Mouse (Mus musculus): Measurements from ENCODE around the gene Riiad1. TPM values are rescaled to one million over a fixed set of nuclear protein-coding genes. Genes with fewer than 3 reads are reported as not detected.

Riiad1 gene
- 14.7 and 19.2 TPM in 2 replicates for polyA plus RNA-seq (2014; fragmentation: Nextera tagmentation; extraction: Ambion mirVana)

DNA sequence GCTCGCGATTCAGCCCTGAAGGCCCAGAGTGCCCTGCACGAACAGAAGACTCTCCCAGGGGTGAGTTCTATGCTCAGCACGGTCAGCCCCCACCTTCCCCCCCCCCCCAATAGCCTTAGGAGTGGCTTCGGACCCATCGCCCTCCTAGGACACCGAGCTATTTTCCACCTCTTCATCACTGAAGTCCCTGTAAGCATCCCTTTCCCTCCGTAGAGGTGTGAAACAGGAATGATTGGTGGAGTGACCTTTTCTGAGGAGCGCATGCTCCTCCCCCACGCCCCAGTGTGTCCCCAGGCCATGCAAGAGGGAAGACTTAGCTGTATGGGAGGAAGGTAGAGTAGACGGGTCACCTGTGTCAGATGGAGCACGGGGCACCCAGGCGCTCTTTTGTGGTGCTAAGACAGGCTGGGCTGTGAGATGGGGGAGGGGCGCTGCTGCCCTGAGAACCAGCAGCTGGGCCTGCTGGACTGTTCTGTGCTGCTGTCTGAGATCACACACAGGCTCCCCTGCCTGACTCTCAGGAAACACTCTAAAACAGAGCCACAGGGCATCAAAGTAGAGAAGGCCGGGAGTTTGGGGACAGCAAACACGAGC is at the start of gene Riiad1:
Riiad1 (minus strand) TSS at position 51 of the 594 bp plus-strand sequence.
- H3K27ac ChIP-seq (ENCODE audit: low read depth, low read length): peak within 1 kb of the TSS; percentile 93
- DNase-seq (ENCODE audit: low spot score): peak; percentile 38
- peak within 1 kb of the TSS; percentile 90 for H3K9ac ChIP-seq (ENCODE audit: low read length)
- peaks cover 30% of the 10 kb centered on the region for H3K36me3 ChIP-seq (ENCODE audit: control insufficient read depth, insufficient read depth, low read length)
- peaks cover 62% of the 10 kb centered on the region for H3K4me1 ChIP-seq (ENCODE audit: control insufficient read depth, insufficient read depth, low read length)
- 15% methylated on average over 16 of the region's 16 CpGs for WGBS
- peak within 1 kb of the TSS; percentile 86 for H3K4me2 ChIP-seq (ENCODE audit: low read length)
- no peaks in the 10 kb centered on the region for H3K9me3 ChIP-seq (replicated peaks; ENCODE audit: control insufficient read depth, low read length)
- peak within 1 kb of the TSS; percentile 61 for H3K4me3 ChIP-seq (ENCODE audit: low read depth, low read length)
- no peak for ATAC-seq
- H3K27me3 ChIP-seq (replicated peaks; ENCODE audit: control insufficient read depth, insufficient read depth, low read length): no peaks in the 10 kb centered on the region

DNA sequence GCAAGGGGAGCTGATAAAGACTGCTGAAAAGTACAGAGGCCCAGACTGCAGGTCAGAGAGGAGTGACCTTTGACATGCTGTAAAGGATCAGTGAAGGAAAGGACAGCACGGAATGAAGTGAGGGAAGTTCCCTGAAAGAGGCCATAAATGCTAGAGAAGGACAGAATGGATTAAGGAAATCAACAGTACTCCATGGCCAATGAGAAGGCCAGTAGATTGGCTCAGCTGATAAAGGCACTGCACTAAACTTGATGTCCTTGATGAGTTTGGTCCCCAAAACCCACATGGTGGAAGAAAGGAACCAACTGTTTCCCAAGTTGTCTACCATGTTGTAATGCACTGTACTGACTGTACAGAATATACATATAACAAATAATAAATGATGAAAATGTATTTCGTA is 46.6 kb upstream of the Riiad1 start:
- Histone ChIP-seq H3K9ac (ENCODE audit: low read length) (no peak overlapping the region), H3K4me2 (ENCODE audit: low read length) (no peak overlapping the region), H3K4me3 (ENCODE audit: low read depth, low read length) (no peak overlapping the region), H3K27ac (ENCODE audit: low read depth, low read length) (no peak overlapping the region), H3K4me1 (ENCODE audit: control insufficient read depth, insufficient read depth, low read length) (no peaks in the 10 kb centered on the region), H3K9me3 (replicated peaks; ENCODE audit: control insufficient read depth, low read length) (no peaks in the 10 kb centered on the region), H3K36me3 (ENCODE audit: control insufficient read depth, insufficient read depth, low read length) (peaks cover 30% of the 10 kb centered on the region), H3K27me3 (replicated peaks; ENCODE audit: control insufficient read depth, insufficient read depth, low read length) (no peaks in the 10 kb centered on the region)
- ATAC-seq (no peak), DNase-seq (ENCODE audit: low spot score) (no peak)
- WGBS: 91% methylated on average over 2 of the region's 2 CpGs

DNA sequence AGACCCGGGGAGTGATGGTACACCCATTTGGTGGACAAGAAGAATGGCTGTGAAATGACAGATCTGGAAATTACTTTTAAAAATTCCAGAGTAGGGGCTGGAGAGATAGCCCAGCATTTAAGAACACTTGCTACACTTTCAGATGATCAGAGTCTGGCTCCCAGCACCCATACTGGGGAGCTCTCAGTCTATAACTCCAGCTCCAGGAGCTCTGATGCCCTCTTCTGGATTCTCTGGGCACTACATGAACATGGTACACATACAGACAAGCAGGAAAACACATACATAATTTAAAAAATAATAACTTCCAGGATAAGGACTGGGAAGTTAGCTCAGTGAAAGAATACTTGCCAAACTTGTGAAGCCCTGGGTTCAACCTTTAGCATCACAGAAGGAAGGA is 26.5 kb upstream of the Riiad1 start:
- WGBS: 92% methylated on average over 1 of the region's 1 CpGs
- DNase-seq (ENCODE audit: low spot score) (no peak), ATAC-seq (no peak)
- Histone ChIP-seq H3K4me1 (ENCODE audit: control insufficient read depth, insufficient read depth, low read length) (no peaks in the 10 kb centered on the region), H3K36me3 (ENCODE audit: control insufficient read depth, insufficient read depth, low read length) (peaks cover 48% of the 10 kb centered on the region), H3K9ac (ENCODE audit: low read length) (no peak overlapping the region), H3K9me3 (replicated peaks; ENCODE audit: control insufficient read depth, low read length) (no peaks in the 10 kb centered on the region; the same call in 1 of the 2 replicates), H3K27me3 (replicated peaks; ENCODE audit: control insufficient read depth, insufficient read depth, low read length) (no peaks in the 10 kb centered on the region), H3K4me2 (ENCODE audit: low read length) (no peak overlapping the region), H3K4me3 (ENCODE audit: low read depth, low read length) (no peak overlapping the region), H3K27ac (ENCODE audit: low read depth, low read length) (no peak overlapping the region)

DNA sequence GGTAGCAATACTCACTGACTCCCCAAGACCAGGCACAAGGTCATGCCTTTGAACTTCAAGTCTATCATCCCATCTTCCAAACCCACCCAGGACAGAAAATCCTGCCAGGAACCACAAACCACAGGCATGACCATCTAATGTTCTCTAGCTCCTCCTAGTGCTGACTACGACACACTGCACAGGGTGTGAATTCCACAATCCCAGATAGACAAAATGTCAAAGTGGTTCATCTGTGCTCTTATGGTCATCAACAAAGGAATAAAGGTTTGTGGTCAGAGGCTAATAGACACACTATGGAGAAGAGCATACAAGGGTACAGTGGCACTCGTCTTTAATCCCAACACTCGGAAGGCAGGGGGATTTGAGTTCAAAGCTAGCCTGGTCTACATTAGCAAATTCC is 22.1 kb upstream of the Riiad1 start:
- Histone ChIP-seq H3K27me3 (replicated peaks; ENCODE audit: control insufficient read depth, insufficient read depth, low read length) (no peaks in the 10 kb centered on the region), H3K9me3 (replicated peaks; ENCODE audit: control insufficient read depth, low read length) (no peaks in the 10 kb centered on the region; the same call in 1 of the 2 replicates), H3K27ac (ENCODE audit: low read depth, low read length) (no peak overlapping the region), H3K4me3 (ENCODE audit: low read depth, low read length) (no peak overlapping the region), H3K36me3 (ENCODE audit: control insufficient read depth, insufficient read depth, low read length) (peaks cover 52% of the 10 kb centered on the region), H3K9ac (ENCODE audit: low read length) (no peak overlapping the region), H3K4me2 (ENCODE audit: low read length) (no peak overlapping the region), H3K4me1 (ENCODE audit: control insufficient read depth, insufficient read depth, low read length) (no peaks in the 10 kb centered on the region)
- WGBS: 67% methylated on average over 3 of the region's 3 CpGs
- ATAC-seq: peak; percentile 66; the same call in 1 of the 2 replicates
- peak; percentile 71 for DNase-seq (ENCODE audit: low spot score)

DNA sequence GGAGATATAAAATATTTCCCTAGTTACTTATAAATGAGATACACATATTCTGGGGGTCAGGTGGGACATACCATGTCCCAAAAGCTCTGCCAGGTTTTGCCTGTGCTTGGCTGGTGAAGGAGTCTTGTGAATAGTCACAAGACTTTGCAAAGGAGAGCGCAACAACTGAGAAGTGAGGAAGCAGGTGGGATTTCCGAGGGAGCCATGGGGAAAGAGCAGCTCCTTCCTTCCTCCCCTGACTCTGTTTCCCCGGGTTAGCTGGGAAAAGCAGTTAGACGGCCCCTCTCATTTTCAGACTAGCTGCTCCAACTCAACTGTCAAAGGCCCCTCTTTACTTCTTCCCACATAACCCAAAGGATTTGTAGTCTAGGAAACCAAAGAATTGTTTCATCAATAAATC is 17.0 kb upstream of the Riiad1 start:
- Histone ChIP-seq H3K36me3 (ENCODE audit: control insufficient read depth, insufficient read depth, low read length) (peaks cover 62% of the 10 kb centered on the region), H3K27me3 (replicated peaks; ENCODE audit: control insufficient read depth, insufficient read depth, low read length) (no peaks in the 10 kb centered on the region), H3K4me2 (ENCODE audit: low read length) (no peak overlapping the region), H3K27ac (ENCODE audit: low read depth, low read length) (no peak overlapping the region), H3K4me1 (ENCODE audit: control insufficient read depth, insufficient read depth, low read length) (no peaks in the 10 kb centered on the region), H3K9me3 (replicated peaks; ENCODE audit: control insufficient read depth, low read length) (no peaks in the 10 kb centered on the region), H3K9ac (ENCODE audit: low read length) (no peak overlapping the region), H3K4me3 (ENCODE audit: low read depth, low read length) (no peak overlapping the region)
- DNase-seq (ENCODE audit: low spot score) (no peak), ATAC-seq (no peak)
- WGBS: 77% methylated on average over 4 of the region's 4 CpGs

- peaks cover 73% of the 10 kb centered on the region for H3K36me3 ChIP-seq (ENCODE audit: control insufficient read depth, insufficient read depth, low read length)
- 65% methylated on average over 6 of the region's 6 CpGs for WGBS
- H3K27me3 ChIP-seq (replicated peaks; ENCODE audit: control insufficient read depth, insufficient read depth, low read length): no peaks in the 10 kb centered on the region
- DNase-seq (ENCODE audit: low spot score) (no peak), ATAC-seq (no peak)
- no peak overlapping the region for H3K4me2 ChIP-seq (ENCODE audit: low read length)
- no peak overlapping the region for H3K9ac ChIP-seq (ENCODE audit: low read length)
- H3K4me3 ChIP-seq (ENCODE audit: low read depth, low read length): no peak overlapping the region
- no peak overlapping the region for H3K27ac ChIP-seq (ENCODE audit: low read depth, low read length)
- H3K9me3 ChIP-seq (replicated peaks; ENCODE audit: control insufficient read depth, low read length): no peaks in the 10 kb centered on the region
- peaks cover 44% of the 10 kb centered on the region for H3K4me1 ChIP-seq (ENCODE audit: control insufficient read depth, insufficient read depth, low read length)
These were observed 7.4 kb upstream of the Riiad1 start for GRCm38 (mm10) chr3:94487581-94487980.

DNA sequence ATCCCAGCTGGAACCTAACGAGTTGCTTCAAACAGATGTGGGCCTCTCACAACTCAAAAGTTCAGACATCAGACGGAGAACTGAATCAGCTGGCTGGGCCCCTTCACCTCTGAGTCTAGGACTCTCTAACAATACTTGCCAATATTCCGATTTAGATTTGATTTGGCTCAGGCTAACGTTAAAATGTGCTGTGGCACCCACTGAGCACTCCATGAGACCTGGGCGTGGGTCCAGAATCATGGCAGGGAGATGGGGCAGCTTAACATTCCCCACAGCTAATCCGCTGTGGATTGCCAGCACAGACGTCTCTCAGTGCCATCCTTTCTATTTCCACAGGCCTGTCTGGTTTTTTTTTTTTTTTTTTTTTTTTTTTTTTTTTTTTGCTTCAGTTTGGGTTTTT is 5.8 kb upstream of the Riiad1 start:
- no peak overlapping the region for H3K9ac ChIP-seq (ENCODE audit: low read length)
- 28% methylated on average over 7 of the region's 7 CpGs for WGBS
- ATAC-seq: no peak
- H3K9me3 ChIP-seq (replicated peaks; ENCODE audit: control insufficient read depth, low read length): no peaks in the 10 kb centered on the region
- peak overlapping the region; percentile 83 for H3K27ac ChIP-seq (ENCODE audit: low read depth, low read length)
- no peak overlapping the region for H3K4me2 ChIP-seq (ENCODE audit: low read length)
- H3K4me3 ChIP-seq (ENCODE audit: low read depth, low read length): no peak overlapping the region
- peak; percentile 59 for DNase-seq (ENCODE audit: low spot score)
- H3K4me1 ChIP-seq (ENCODE audit: control insufficient read depth, insufficient read depth, low read length): peaks cover 60% of the 10 kb centered on the region
- H3K36me3 ChIP-seq (ENCODE audit: control insufficient read depth, insufficient read depth, low read length): peaks cover 73% of the 10 kb centered on the region
- no peaks in the 10 kb centered on the region for H3K27me3 ChIP-seq (replicated peaks; ENCODE audit: control insufficient read depth, insufficient read depth, low read length)

DNA sequence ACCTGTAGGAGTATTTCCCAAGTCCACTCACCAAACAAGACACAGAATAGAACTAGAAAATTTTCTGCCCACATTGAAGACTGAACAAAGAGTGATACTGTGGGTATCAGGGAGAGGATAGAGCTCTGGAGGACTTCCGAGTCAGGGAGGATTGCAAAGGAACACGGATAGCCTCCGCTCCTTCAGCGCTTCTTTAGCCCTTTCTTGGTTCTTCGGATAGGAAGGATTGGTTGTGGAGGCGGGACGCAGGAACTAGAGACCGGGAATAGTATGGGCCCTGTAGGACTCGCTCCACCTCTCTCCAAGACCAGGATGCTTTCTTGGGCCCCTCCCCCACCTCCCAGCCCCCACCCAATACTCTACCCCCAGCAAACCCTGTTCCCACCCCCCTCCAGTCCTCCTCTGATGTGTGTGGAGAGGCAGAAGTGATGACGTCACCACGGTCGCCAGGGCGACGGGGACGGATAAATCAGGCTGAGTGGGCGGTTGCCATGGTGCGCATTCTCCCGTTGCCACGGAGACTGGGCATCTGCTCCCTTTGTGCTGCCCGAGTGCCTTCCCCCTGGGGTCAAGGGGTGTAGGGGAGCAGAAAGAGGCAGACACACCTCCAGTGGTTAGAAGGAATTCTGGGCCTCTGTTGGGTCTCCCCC is 3.8 kb upstream of the Riiad1 start:
- peaks cover 58% of the 10 kb centered on the region for H3K36me3 ChIP-seq (ENCODE audit: control insufficient read depth, insufficient read depth, low read length)
- H3K27me3 ChIP-seq (replicated peaks; ENCODE audit: control insufficient read depth, insufficient read depth, low read length): no peaks in the 10 kb centered on the region
- peaks cover 69% of the 10 kb centered on the region for H3K4me1 ChIP-seq (ENCODE audit: control insufficient read depth, insufficient read depth, low read length)
- peak; percentile 98 for DNase-seq (ENCODE audit: low spot score)
- peak overlapping the region; percentile 15 for H3K4me3 ChIP-seq (ENCODE audit: low read depth, low read length)
- ATAC-seq: peak; percentile 92
- peak overlapping the region; percentile 49 for H3K4me2 ChIP-seq (ENCODE audit: low read length)
- H3K27ac ChIP-seq (ENCODE audit: low read depth, low read length): peak overlapping the region; percentile 83
- no peaks in the 10 kb centered on the region for H3K9me3 ChIP-seq (replicated peaks; ENCODE audit: control insufficient read depth, low read length)
- WGBS: 12% methylated on average over 19 of the region's 20 CpGs
- peak overlapping the region; percentile 46 for H3K9ac ChIP-seq (ENCODE audit: low read length)

- 84% methylated on average over 17 of the region's 17 CpGs for WGBS
- H3K27ac ChIP-seq (ENCODE audit: low read depth, low read length): peak overlapping the region; percentile 83
- ATAC-seq (no peak), DNase-seq (ENCODE audit: low spot score) (no peak)
- no peak overlapping the region for H3K4me3 ChIP-seq (ENCODE audit: low read depth, low read length)
- H3K9me3 ChIP-seq (replicated peaks; ENCODE audit: control insufficient read depth, low read length): no peaks in the 10 kb centered on the region
- no peaks in the 10 kb centered on the region for H3K27me3 ChIP-seq (replicated peaks; ENCODE audit: control insufficient read depth, insufficient read depth, low read length)
- no peak overlapping the region for H3K9ac ChIP-seq (ENCODE audit: low read length)
- H3K4me1 ChIP-seq (ENCODE audit: control insufficient read depth, insufficient read depth, low read length): peaks cover 69% of the 10 kb centered on the region
- H3K36me3 ChIP-seq (ENCODE audit: control insufficient read depth, insufficient read depth, low read length): peaks cover 48% of the 10 kb centered on the region
- 0 out of 2 replicates have a peak overlapping the region, but pooled peaks have one; percentile 16 for H3K4me2 ChIP-seq (ENCODE audit: low read length)
These were observed 2.7 kb upstream of the Riiad1 start for GRCm38 (mm10) chr3:94482764-94483385.

All from forebrain, embryonic 14.5 days (tissue).